Mouse (Mus musculus) lung, adult 10 weeks (tissue): Measurements from ENCODE around the gene Psg26. TPM values are rescaled to one million over a fixed set of nuclear protein-coding genes. Genes with fewer than 3 reads are reported as not detected.

Experiments
- polyA plus RNA-seq: library from polyadenylated mRNA; stranded (reverse); fragments of 350-450 nt; fragmentation: Illumina TruSeq; extraction: RNeasy Lipid Tissue Mini Kit (QIAGEN cat#74804); gene quantifications from one replicate; pipeline ENCODE4 v1.2.3, GENCODE M21; 2014; ENCODE audit warnings: low read depth, low replicate concordance; ENCODE audit not compliant: insufficient read depth

Gene Psg26
- not detected for polyA plus RNA-seq

DNA sequence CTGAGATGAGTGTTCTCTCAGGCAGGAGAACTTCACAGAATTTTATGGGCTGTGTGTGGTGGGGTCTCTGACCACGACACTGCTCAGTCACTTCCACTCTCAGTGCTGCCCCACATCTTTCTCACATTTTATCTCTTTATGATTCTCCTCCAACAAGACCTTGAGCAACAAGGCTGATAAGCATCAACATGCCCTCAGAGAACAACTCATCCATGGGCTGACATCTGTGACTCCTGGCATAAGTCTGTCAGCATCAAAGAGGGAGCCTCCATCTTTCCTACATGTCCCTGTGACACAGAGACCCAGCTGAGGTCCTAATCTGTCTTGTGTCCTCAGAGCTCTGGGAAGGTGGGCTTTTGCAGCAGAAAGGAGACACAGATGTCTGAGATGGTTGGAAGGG, at the start of gene Psg26:
Psg26 (minus strand) TSS at position 101 of the 400 bp plus-strand sequence.

DNA sequence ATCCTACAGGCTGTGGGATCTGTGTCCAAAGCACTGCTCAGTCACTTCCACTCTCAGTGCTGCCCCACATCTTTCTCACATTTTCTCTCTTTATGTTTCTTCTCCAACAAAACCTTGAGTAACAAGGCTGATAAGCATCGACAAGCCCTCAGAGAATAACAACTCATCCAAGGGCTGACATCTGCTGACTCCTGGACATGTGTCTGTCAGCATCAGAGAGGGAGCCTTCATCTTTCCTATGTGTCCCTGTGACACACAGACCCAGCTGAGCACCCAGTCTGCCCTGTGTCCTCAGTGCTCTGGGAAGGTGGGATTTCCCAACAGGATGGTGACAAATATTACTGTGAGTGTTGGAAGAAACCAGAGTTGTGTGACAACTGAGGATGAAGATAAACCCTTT, 48.2 kb upstream of the Psg26 start, which contains the start of gene Psg25:
Psg25 (minus strand) TSS at position 101 of the 400 bp plus-strand sequence.

DNA sequence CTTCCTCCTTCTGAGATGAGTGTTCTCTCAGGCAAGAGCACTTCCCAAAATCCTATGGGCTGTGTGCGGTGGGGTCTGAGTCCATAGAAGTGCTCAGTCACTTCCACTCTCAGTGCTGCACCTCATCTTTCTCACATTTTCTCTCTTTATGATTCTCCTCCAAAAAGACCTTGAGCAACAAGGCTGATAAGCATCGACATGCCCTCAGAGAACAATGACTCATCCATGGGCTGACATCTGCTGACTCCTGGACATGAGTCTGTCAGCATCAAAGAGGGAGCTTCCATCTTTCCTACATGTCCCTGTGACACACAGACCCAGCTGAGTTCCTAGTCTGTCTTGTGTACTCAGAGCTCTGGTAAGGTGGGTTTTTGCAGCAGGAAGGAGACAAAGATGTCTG, 52.0 kb downstream of the Psg26 start, which contains the start of gene Psg28:
Psg28 (minus strand) TSS at position 101 of the 400 bp plus-strand sequence.

Other genes with a start within 250 kb of the Psg26 start
- gene Mill1, start 238.8 kb downstream of the Psg26 start, polyA plus RNA-seq, result not detected
- gene Psg18, start 129.2 kb downstream of the Psg26 start, polyA plus RNA-seq, result not detected
- not detected for gene Psg28, start 52.1 kb downstream of the Psg26 start, polyA plus RNA-seq
- gene Psg25, start 48.1 kb upstream of the Psg26 start, polyA plus RNA-seq, result not detected
- not detected for gene Psg27, start 83.1 kb upstream of the Psg26 start, polyA plus RNA-seq
- gene Psg23, start 132.3 kb upstream of the Psg26 start, polyA plus RNA-seq, result not detected
- gene Psg21, start 172.5 kb upstream of the Psg26 start, polyA plus RNA-seq, result not detected
- not detected for gene Psg20, start 202.0 kb upstream of the Psg26 start, polyA plus RNA-seq
- gene Psg22, start 233.9 kb upstream of the Psg26 start, polyA plus RNA-seq, result not detected